Mouse (Mus musculus): Measurements from ENCODE around the gene D230025D16Rik. TPM values are rescaled to one million over a fixed set of nuclear protein-coding genes. Genes with fewer than 3 reads are reported as not detected.
"Not testable (repeated sequence)": the region's sequence is repeated elsewhere in the genome, so short reads cannot be mapped to it uniquely, and the experiment has no call there.

D230025D16Rik gene
- total RNA-seq, 1 experiment from 2014 or later, result 34.9 TPM

GRCm38 (mm10) chr8:105268342-105269074, 43.6 kb downstream of the D230025D16Rik start:
- DNase-seq, result peak; percentile 47

GRCm38 (mm10) chr8:105269075-105269458, 44.1 kb downstream of the D230025D16Rik start:
- peak; percentile 46 for DNase-seq

- DNase-seq, result peak; percentile 78
These were observed 44.6 kb downstream of the D230025D16Rik start, which contains the start of gene Hsf4 for GRCm38 (mm10) chr8:105269461-105269947. Hsf4 (plus strand) TSS chr8:105269801.

- no peak for DNase-seq
These were observed 45.4 kb downstream of the D230025D16Rik start for GRCm38 (mm10) chr8:105270101-105270915.

- no peak for DNase-seq
These were observed 45.9 kb downstream of the D230025D16Rik start for GRCm38 (mm10) chr8:105270916-105271186.

GRCm38 (mm10) chr8:105275387-105275786, 50.4 kb downstream of the D230025D16Rik start:
- no peak for DNase-seq

GRCm38 (mm10) chr8:105275840-105276239, 50.9 kb downstream of the D230025D16Rik start, which contains the start of gene Nol3:
Nol3 (plus strand) TSS chr8:105276140.
- DNase-seq, result no peak

GRCm38 (mm10) chr8:105276292-105277120, 51.6 kb downstream of the D230025D16Rik start:
- peak; percentile 70 for DNase-seq

GRCm38 (mm10) chr8:105278911-105279334, 54.0 kb downstream of the D230025D16Rik start:
- peak; percentile 94 for DNase-seq

GRCm38 (mm10) chr8:105280567-105280966, 55.6 kb downstream of the D230025D16Rik start:
- DNase-seq, result no peak

GRCm38 (mm10) chr8:105281821-105282220, 56.9 kb downstream of the D230025D16Rik start:
- DNase-seq, result no peak

- DNase-seq, result no peak
These were observed 57.3 kb downstream of the D230025D16Rik start for GRCm38 (mm10) chr8:105282239-105282638.

GRCm38 (mm10) chr8:105283074-105283473, 58.1 kb downstream of the D230025D16Rik start:
- DNase-seq, result peak; percentile 80

- DNase-seq, result no peak
These were observed 60.6 kb downstream of the D230025D16Rik start for GRCm38 (mm10) chr8:105285514-105285913.

GRCm38 (mm10) chr8:105286907-105287306, 62.0 kb downstream of the D230025D16Rik start:
- DNase-seq, result no peak

GRCm38 (mm10) chr8:105288231-105288630, 63.3 kb downstream of the D230025D16Rik start:
- no peak for DNase-seq

- DNase-seq, result peak; percentile 96
These were observed 64.2 kb downstream of the D230025D16Rik start for GRCm38 (mm10) chr8:105288958-105289732.

- peak; percentile 82 for DNase-seq
These were observed 65.0 kb downstream of the D230025D16Rik start, which contains the start of gene 4931428F04Rik for GRCm38 (mm10) chr8:105289805-105290460. 4931428F04Rik (minus strand) TSS chr8:105289864.

GRCm38 (mm10) chr8:105290554-105291314, 65.8 kb downstream of the D230025D16Rik start:
- peak; percentile 96 for DNase-seq

GRCm38 (mm10) chr8:105291364-105291763, 66.4 kb downstream of the D230025D16Rik start:
- not testable (repeated sequence) for DNase-seq

Measured in adrenal gland, postnatal 14 days (tissue).